Mouse (Mus musculus) layer of hippocampus, postnatal 36 days (tissue): ENCODE data around the gene Slc5a6. TPM values are rescaled to one million over a fixed set of nuclear protein-coding genes. Genes with fewer than 3 reads are reported as not detected.
A peak's percentile ranks its signal among the peaks of the same experiment; 100 is the strongest.

Source experiments
- DNase-seq, 2 experiments: peaks; one replicate each; pipeline ENCODE4 v3.0.0; 2022
- total RNA-seq, 2 experiments: library from RNA; stranded (reverse); gene quantifications; 2 replicates each; pipeline ENCODE4 v1.2.3; 2021

Gene Slc5a6
- total RNA-seq, result 10 to 100 TPM; 13.7 to 14.2 TPM

GRCm38 (mm10) chr5:31048763-31049641, at the start of gene Slc5a6:
Gene Slc5a6 (minus strand): TSS chr5:31048924.
- DNase-seq, result peak; percentile 17 to 24

- no peak for DNase-seq
Observed at GRCm38 (mm10) chr5:31095711-31096480, 47.2 kb upstream of the Slc5a6 start.

- DNase-seq, result peak; percentile 33 to 44
Observed at GRCm38 (mm10) chr5:31094799-31095691, 46.3 kb upstream of the Slc5a6 start.

- DNase-seq, result no peak
Observed at GRCm38 (mm10) chr5:31094100-31094798, 45.5 kb upstream of the Slc5a6 start.

- DNase-seq, result peak; percentile 60 to 62
Observed at GRCm38 (mm10) chr5:31093151-31094041, 44.7 kb upstream of the Slc5a6 start.

- DNase-seq, result peak; percentile 48 to 51
Observed at GRCm38 (mm10) chr5:31092231-31092975, 43.7 kb upstream of the Slc5a6 start.

- no peak for DNase-seq
Observed at GRCm38 (mm10) chr5:31087131-31087530, 38.4 kb upstream of the Slc5a6 start.

- DNase-seq, result no peak
Observed at GRCm38 (mm10) chr5:31086606-31087005, 37.9 kb upstream of the Slc5a6 start.

- DNase-seq, result no peak
Observed at GRCm38 (mm10) chr5:31083949-31084348, 35.2 kb upstream of the Slc5a6 start.

GRCm38 (mm10) chr5:31082935-31083625, 34.4 kb upstream of the Slc5a6 start:
- DNase-seq, result no peak

- peak; percentile 39 to 47 for DNase-seq
Observed at GRCm38 (mm10) chr5:31082355-31082754, 33.6 kb upstream of the Slc5a6 start.

- no peak for DNase-seq
Observed at GRCm38 (mm10) chr5:31081386-31081785, 32.7 kb upstream of the Slc5a6 start.

GRCm38 (mm10) chr5:31080795-31081164, 32.1 kb upstream of the Slc5a6 start:
- DNase-seq, result no peak

GRCm38 (mm10) chr5:31080059-31080794, 31.5 kb upstream of the Slc5a6 start:
- peak; percentile 54 to 59 for DNase-seq

GRCm38 (mm10) chr5:31076346-31076745, 27.6 kb upstream of the Slc5a6 start:
- no peak for DNase-seq

- no peak for DNase-seq
Observed at GRCm38 (mm10) chr5:31073176-31073575, 24.5 kb upstream of the Slc5a6 start.

GRCm38 (mm10) chr5:31071821-31072220, 23.1 kb upstream of the Slc5a6 start:
- no peak for DNase-seq

GRCm38 (mm10) chr5:31071059-31071458, 22.3 kb upstream of the Slc5a6 start:
- no peak for DNase-seq

GRCm38 (mm10) chr5:31069810-31070209, 21.1 kb upstream of the Slc5a6 start:
- DNase-seq, result no peak
